Mouse (Mus musculus) yolk sac, embryonic 10.5 days (tissue): ENCODE data around the gene Defb41.
"Not testable (repeated sequence)": the region's sequence is repeated elsewhere in the genome, so short reads cannot be mapped to it uniquely, and the experiment has no call there.

ENCODE experiments used
- DNase-seq: peaks from one replicate; pipeline ENCODE4 v3.0.0-alpha.2; 2017; ENCODE audit warnings: low spot score

The Defb41 gene

GRCm38 (mm10) chr1:18265038-18265437 lies at the start of gene Defb41:
TSS of gene Defb41 (minus strand) at chr1:18265138.
- DNase-seq: no peak

- no peak for DNase-seq
These were observed 43.5 kb upstream of the Defb41 start for GRCm38 (mm10) chr1:18308474-18308829.

- DNase-seq: no peak
These were observed 42.9 kb upstream of the Defb41 start for GRCm38 (mm10) chr1:18307545-18308473.

GRCm38 (mm10) chr1:18292515-18292914 lies 27.6 kb upstream of the Defb41 start:
- no peak for DNase-seq

- no peak for DNase-seq
These were observed 23.9 kb upstream of the Defb41 start for GRCm38 (mm10) chr1:18288860-18289259.

- no peak for DNase-seq
These were observed 22.4 kb upstream of the Defb41 start for GRCm38 (mm10) chr1:18287371-18287770.

- DNase-seq: no peak
These were observed 6.2 kb upstream of the Defb41 start for GRCm38 (mm10) chr1:18271095-18271494.

- DNase-seq: no peak
These were observed 3.9 kb upstream of the Defb41 start for GRCm38 (mm10) chr1:18268845-18269244.

GRCm38 (mm10) chr1:18245801-18246580 lies 18.9 kb downstream of the Defb41 start:
- not testable (repeated sequence) for DNase-seq

- DNase-seq: no peak
These were observed 27.6 kb downstream of the Defb41 start, which contains the start of gene Defb18 for GRCm38 (mm10) chr1:18237343-18237742. TSS of gene Defb18 (minus strand) at chr1:18237443.

GRCm38 (mm10) chr1:18223385-18223945 lies 41.5 kb downstream of the Defb41 start:
- peak; percentile 2 for DNase-seq
